8 mouse cellular contexts compared by ENCODE assay signal in genomic region chr6:34040624-34041235, GRCm38 (mm10). TPM values are rescaled to one million over a fixed set of nuclear protein-coding genes. Genes with fewer than 3 reads are reported as not detected.
DNase-seq lines count a peak whose midpoint lies in the region; ATAC-seq and TF ChIP-seq lines count a peak whose summit lies in the region.

No protein-coding gene starts in this region.

- peak; percentile 88 for DNase-seq in intestine, embryonic 14.5 days (ENCODE audit: low spot score)
- peak; percentile 61 to 84 for DNase-seq in cerebellum, postnatal 4 days (ENCODE audit: low spot score in 2 of 2)
- DNase-seq in gastrocnemius, adult 2 months, result peak; percentile 60
- DNase-seq in left cerebral cortex, postnatal 36 days (ENCODE audit: low spot score in 2 of 2), result peak; percentile 70 to 80
- DNase-seq in spleen, postnatal 10 days (ENCODE audit: low spot score in 2 of 2), result peak; percentile 67 to 83

- H3K36me3 ChIP-seq in intestine, embryonic 14.5 days (ENCODE audit: control insufficient read depth, insufficient read depth, low read length), result no peaks in the 10 kb centered on the region
- no peaks in the 10 kb centered on the region for H3K36me3 ChIP-seq in intestine, embryonic 16.5 days (ENCODE audit: control insufficient read depth, insufficient read depth, low read length)
- no peaks in the 10 kb centered on the region for H3K36me3 ChIP-seq in intestine, postnatal 0 days (ENCODE audit: control insufficient read depth, insufficient read depth)
- no peaks in the 10 kb centered on the region for H3K36me3 ChIP-seq in midbrain, embryonic 13.5 days

- no peaks in the 10 kb centered on the region for H3K27me3 ChIP-seq in intestine, embryonic 14.5 days (replicated peaks; ENCODE audit: control insufficient read depth, insufficient read depth, low read length)
- H3K27me3 ChIP-seq in intestine, embryonic 16.5 days (replicated peaks; ENCODE audit: control insufficient read depth, insufficient read depth, low read length), result no peaks in the 10 kb centered on the region
- no peaks in the 10 kb centered on the region for H3K27me3 ChIP-seq in intestine, postnatal 0 days (replicated peaks; ENCODE audit: control insufficient read depth, insufficient read depth, low read length)
- H3K27me3 ChIP-seq in midbrain, embryonic 13.5 days, result no peaks in the 10 kb centered on the region

- H3K4me2 ChIP-seq in intestine, embryonic 14.5 days (ENCODE audit: low read length), result no peak overlapping the region
- H3K4me2 ChIP-seq in intestine, embryonic 16.5 days (ENCODE audit: low read depth, low read length), result no peak overlapping the region
- H3K4me2 ChIP-seq in intestine, postnatal 0 days (replicated peaks; ENCODE audit: low read depth), result no peak overlapping the region
- H3K4me2 ChIP-seq in midbrain, embryonic 13.5 days (replicated peaks), result no peak overlapping the region

- H3K27ac ChIP-seq in intestine, embryonic 14.5 days (ENCODE audit: low read depth), result no peak overlapping the region
- H3K27ac ChIP-seq in intestine, embryonic 16.5 days (ENCODE audit: low read length), result no peak overlapping the region
- no peak overlapping the region for H3K27ac ChIP-seq in gastrocnemius, adult 2 months
- no peak overlapping the region for H3K27ac ChIP-seq in intestine, postnatal 0 days (ENCODE audit: low read depth, low read length)
- no peak overlapping the region for H3K27ac ChIP-seq in midbrain, embryonic 13.5 days

- H3K4me1 ChIP-seq in intestine, embryonic 14.5 days (replicated peaks; ENCODE audit: control insufficient read depth, insufficient read depth, low read length), result no peaks in the 10 kb centered on the region
- 0 out of 2 replicates have a peak, but pooled peaks cover 2% of the 10 kb centered on the region for H3K4me1 ChIP-seq in intestine, embryonic 16.5 days (ENCODE audit: control insufficient read depth, insufficient read depth, low read length)
- no peaks in the 10 kb centered on the region for H3K4me1 ChIP-seq in intestine, postnatal 0 days (replicated peaks; ENCODE audit: control insufficient read depth, insufficient read depth, low read length)
- H3K4me1 ChIP-seq in midbrain, embryonic 13.5 days (replicated peaks), result no peaks in the 10 kb centered on the region

- no peak overlapping the region for H3K9ac ChIP-seq in intestine, embryonic 14.5 days (ENCODE audit: low read length)
- no peak overlapping the region for H3K9ac ChIP-seq in intestine, embryonic 16.5 days (ENCODE audit: low read depth, low read length)
- H3K9ac ChIP-seq in intestine, postnatal 0 days (ENCODE audit: low read depth, low read length), result no peak overlapping the region
- H3K9ac ChIP-seq in midbrain, embryonic 13.5 days (replicated peaks), result no peak overlapping the region

- no peak overlapping the region for H3K4me3 ChIP-seq in intestine, embryonic 14.5 days (ENCODE audit: low read depth, low read length)
- no peak overlapping the region for H3K4me3 ChIP-seq in intestine, embryonic 16.5 days (ENCODE audit: low read length)
- no peak overlapping the region for H3K4me3 ChIP-seq in gastrocnemius, adult 2 months
- H3K4me3 ChIP-seq in intestine, postnatal 0 days (ENCODE audit: low read depth, low read length), result no peak overlapping the region
- H3K4me3 ChIP-seq in midbrain, embryonic 13.5 days (replicated peaks), result no peak overlapping the region

- H3K9me3 ChIP-seq in intestine, embryonic 14.5 days (ENCODE audit: control insufficient read depth, low read length), result no peaks in the 10 kb centered on the region
- no peaks in the 10 kb centered on the region for H3K9me3 ChIP-seq in intestine, embryonic 16.5 days (ENCODE audit: control insufficient read depth, low read length)
- H3K9me3 ChIP-seq in intestine, postnatal 0 days (ENCODE audit: control insufficient read depth), result no peaks in the 10 kb centered on the region
- no peaks in the 10 kb centered on the region for H3K9me3 ChIP-seq in midbrain, embryonic 13.5 days

- intact Hi-C loops in gastrocnemius, adult 2 months (cut with DNase I), result no loop called here
- intact Hi-C loops in left cerebral cortex, postnatal 36 days (cut with DNase I), result no loop called here

- ATAC-seq in intestine, embryonic 14.5 days (replicated peaks; ENCODE audit: low FRiP score, low TSS enrichment, low read depth), result 0 out of 2 replicates have a peak, but pooled peaks have one; percentile 36
- ATAC-seq in intestine, embryonic 16.5 days, result no peak
- 0 out of 2 replicates have a peak, but pooled peaks have one; percentile 8 for ATAC-seq in intestine, postnatal 0 days
- peak; percentile 73 for ATAC-seq in midbrain, embryonic 13.5 days

- peak; percentile 89 for TF ChIP-seq CTCF in gastrocnemius, adult 2 months (IDR thresholded peaks at IDR 0.05)
- peak; percentile 91 for TF ChIP-seq CTCF in intestine, postnatal 0 days (IDR thresholded peaks at IDR 0.05; ENCODE audit: low read depth)

- WGBS in intestine, embryonic 14.5 days, result 47% methylated on average over 12 of the region's 12 CpGs
- 46% methylated on average over 12 of the region's 12 CpGs for WGBS in intestine, embryonic 16.5 days
- WGBS in intestine, postnatal 0 days, result 52% methylated on average over 12 of the region's 12 CpGs
- WGBS in midbrain, embryonic 13.5 days, result 39% methylated on average over 12 of the region's 12 CpGs

RNA-seq across cellular contexts. Expression of gene Lrguk, which starts 11.5 kb away (rescaled TPM):
- 0.70 and 0.74 TPM in 2 replicates for polyA plus RNA-seq in intestine, embryonic 14.5 days (2014; fragmentation: Nextera tagmentation; extraction: Ambion mirVana)
- 0.42 and 0.45 TPM in 2 replicates for polyA plus RNA-seq in intestine, embryonic 16.5 days (2015; fragmentation: Nextera tagmentation; extraction: Ambion mirVana)
- total RNA-seq in gastrocnemius, adult 2 months (2021), result under 1 TPM in 1 of 2 experiments, not detected in 1; 0.03 TPM
- 0.16 and 0.47 TPM in 2 replicates for polyA plus RNA-seq in intestine, postnatal 0 days (2015; fragmentation: Nextera tagmentation; extraction: Ambion mirVana)
- total RNA-seq in left cerebral cortex, postnatal 36 days (2021), result 1 to 10 TPM; 2.7 to 3.4 TPM
- polyA plus RNA-seq in midbrain, embryonic 13.5 days (2015; fragmentation: Nextera tagmentation; extraction: Ambion mirVana), result 0.35 and 0.52 TPM in 2 replicates
